Mouse (Mus musculus) left cerebral cortex, postnatal 4 days (tissue): ENCODE measurements at regions not wholly inside any gene's neighbourhood (a gene's known extent, or its start where the extent isn't known, plus 50 kb on each side); places are given as distances from the start of the nearest gene placed in this dataset.
A peak's percentile ranks its signal among the peaks of the same experiment; 100 is the strongest.
"Not testable (repeated sequence)": the region's sequence is repeated elsewhere in the genome, so short reads cannot be mapped to it uniquely, and the experiment has no call there.

ENCODE experiments used
- DNase-seq: peaks from one replicate; pipeline ENCODE4 v3.0.0-alpha.2; 2022
- intact Hi-C: fragments of 180-260 bp; cut with DNase I; formaldehyde crosslinking; loops from one replicate; pipeline ENCODE4 v1.15.1; 2025

DNA sequence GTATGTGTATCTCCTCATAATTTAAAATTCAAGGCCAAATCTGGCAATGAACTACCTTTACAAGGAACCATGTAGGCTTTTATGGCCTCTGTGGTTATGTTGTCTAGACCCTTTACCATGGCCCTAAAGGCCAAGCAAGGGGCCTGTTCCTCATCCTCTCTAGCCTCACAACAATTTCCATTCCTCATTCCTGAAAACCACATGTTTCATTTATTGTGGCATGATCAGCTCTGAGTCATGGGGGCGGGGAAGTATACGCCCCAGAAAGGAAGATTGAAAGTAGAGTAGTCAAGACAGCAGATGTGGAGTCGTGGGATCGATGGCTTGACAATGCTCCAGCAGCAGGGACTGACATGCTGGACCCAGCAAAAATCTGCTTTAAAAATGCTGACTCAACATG, 326.8 kb upstream of the Rnf219 start:
- no peak for DNase-seq
- intact Hi-C loops: no loop called here

DNA sequence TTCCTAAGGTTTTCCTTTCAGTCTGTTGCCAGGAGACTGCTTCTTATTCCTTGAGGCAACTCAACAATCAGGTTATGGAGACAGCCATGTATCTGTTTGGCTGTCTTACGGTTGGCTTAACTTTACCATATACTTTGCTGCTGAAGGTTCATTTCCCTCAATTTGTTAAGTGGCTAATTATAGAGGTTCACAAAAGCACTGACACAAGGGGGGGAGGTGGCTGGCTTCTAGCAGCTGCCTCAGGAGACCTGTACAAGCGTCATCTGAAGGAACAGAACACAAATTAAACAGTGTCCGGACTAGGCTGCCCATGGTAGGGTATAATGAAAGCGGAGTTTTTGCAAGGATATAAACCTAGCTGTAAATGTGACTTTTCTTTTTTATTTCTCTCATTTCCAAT, 305.0 kb upstream of the Rnf219 start:
- intact Hi-C loops: no loop called here
- DNase-seq: no peak

GRCm38 (mm10) chr14:104824926-104825325, 302.5 kb upstream of the Rnf219 start:
- no peak for DNase-seq
- intact Hi-C loops: no loop called here

DNA sequence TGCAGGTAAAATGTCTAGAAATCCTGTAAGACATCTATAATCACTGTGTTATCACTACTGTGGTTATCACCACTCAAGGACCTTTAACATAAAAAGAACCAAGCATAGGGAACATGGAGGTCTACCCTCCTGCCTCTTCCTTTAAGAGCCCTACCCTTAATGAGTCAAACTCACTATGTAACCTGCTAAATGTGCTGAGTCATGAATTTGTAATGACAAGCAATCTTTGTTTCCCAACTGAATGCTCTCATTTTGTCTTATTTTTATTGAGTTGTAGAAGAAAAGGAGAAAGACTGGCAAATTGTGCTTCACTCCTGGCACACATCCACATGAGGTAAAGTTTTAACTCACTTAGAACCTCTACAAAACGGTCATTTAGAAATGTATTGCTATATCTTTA, 301.8 kb upstream of the Rnf219 start:
- intact Hi-C loops: no loop called here
- DNase-seq: no peak

DNA sequence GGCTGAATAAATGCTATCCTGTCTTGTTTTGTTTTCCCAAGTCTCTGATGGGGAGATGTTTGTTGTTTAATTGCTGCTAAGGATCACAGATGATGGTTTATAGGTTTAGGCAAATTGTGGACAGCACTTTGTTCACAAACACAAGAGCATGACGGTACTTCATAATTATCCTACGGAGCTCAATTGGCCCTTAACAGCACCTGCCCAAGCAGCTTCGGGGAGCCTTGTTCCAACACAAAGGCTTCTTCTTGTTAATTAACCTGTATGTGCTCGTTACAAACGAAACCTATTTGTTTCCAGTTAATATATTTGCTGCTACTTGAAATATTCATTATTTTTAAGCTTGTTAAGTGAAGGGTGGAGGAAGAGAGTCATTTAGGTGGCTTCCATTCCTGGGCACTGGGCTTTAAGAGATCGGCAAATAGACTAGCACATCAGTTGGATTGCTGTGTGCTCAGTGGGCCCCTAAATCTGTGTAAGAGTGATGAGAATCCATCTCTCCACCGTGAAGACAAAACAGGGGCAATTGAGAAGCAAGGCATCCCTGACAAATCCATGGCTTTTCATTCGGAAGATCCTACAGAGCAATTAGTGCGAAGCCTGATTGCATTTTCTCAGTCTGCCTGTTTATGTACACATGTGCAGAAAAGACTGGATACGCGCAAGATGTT, 299.6 kb upstream of the Rnf219 start:
- DNase-seq: no peak
- intact Hi-C loops: no loop called here

- intact Hi-C loops: loop anchor here (10.0 kb wide), 1 partner anchor 784 kb away; no protein-coding TSS in a partner anchor
- no peak for DNase-seq
Measured at GRCm38 (mm10) chr14:104819106-104819505, 296.7 kb upstream of the Rnf219 start.

GRCm38 (mm10) chr14:104813977-104814584, 291.6 kb upstream of the Rnf219 start:
- DNase-seq: peak; percentile 79
- intact Hi-C loops: loop anchor here (5.0 to 10.0 kb wide), 2 partner anchors 342 to 779 kb away; no protein-coding TSS in a partner anchor

DNA sequence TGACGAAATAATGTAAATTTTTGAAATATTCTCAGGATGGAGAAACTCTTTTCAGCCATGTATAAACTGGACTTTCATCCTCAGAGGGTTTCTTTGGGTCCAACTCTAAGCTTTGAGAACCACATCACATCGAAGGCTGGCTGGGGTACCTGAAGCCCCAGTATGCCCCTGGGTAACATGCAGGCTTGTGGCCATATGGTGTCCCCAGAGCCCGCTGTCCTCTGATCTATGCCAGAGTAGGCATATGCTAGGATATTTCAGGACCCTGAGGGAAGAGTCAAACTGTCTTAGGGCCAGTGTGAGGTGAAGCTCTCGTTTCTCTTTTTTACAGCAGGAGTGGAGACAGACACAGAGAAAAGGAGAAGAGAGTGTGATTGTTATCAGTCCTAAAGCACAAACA, 289.6 kb upstream of the Rnf219 start:
- intact Hi-C loops: loop anchor here (5.0 to 10.0 kb wide), 2 partner anchors 340 to 777 kb away; no protein-coding TSS in a partner anchor
- peak; percentile 28 for DNase-seq

- DNase-seq: no peak
- intact Hi-C loops: no loop called here
Measured at GRCm38 (mm10) chr14:104805332-104805731, 282.9 kb upstream of the Rnf219 start.

DNA sequence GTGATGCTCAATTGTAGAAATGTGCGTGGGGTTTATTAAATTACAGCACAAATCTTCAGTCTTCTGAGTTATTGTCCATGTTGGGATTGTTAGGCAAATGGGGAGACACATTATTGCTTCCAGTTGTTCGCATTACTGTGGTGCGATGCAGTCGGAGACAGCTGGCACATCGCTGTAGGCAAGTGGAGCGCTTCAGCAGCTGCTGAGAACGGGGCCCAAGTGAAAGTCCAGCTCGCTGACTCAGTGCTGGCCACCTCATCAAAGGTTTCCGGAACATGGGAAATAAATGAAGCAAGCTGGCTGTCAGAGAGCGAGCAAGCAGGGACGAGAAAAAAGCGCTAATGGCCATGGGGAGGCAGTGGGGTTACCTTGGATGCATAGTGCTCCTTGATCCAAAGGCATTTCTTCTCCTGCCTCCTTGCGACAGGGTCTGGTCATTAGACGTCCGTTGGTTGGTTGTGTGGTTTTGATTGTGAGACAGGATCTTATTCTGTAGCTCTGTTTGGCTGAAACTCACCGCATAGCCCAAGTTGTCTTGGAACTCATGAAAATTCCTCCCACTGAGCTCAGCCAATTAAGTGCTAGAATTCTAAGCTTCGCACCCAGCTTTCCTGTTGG, 274.0 kb upstream of the Rnf219 start:
- intact Hi-C loops: no loop called here
- no peak for DNase-seq

GRCm38 (mm10) chr14:104789346-104789745, 266.9 kb upstream of the Rnf219 start:
- intact Hi-C loops: no loop called here
- DNase-seq: no peak

GRCm38 (mm10) chr14:104785066-104785465, 262.6 kb upstream of the Rnf219 start:
- DNase-seq: peak; percentile 9
- intact Hi-C loops: no loop called here

GRCm38 (mm10) chr14:104769938-104770337, 247.5 kb upstream of the Rnf219 start:
- no peak for DNase-seq
- intact Hi-C loops: no loop called here

- DNase-seq: no peak
Measured at GRCm38 (mm10) chr14:104734213-104734612, 211.8 kb upstream of the Rnf219 start.

DNA sequence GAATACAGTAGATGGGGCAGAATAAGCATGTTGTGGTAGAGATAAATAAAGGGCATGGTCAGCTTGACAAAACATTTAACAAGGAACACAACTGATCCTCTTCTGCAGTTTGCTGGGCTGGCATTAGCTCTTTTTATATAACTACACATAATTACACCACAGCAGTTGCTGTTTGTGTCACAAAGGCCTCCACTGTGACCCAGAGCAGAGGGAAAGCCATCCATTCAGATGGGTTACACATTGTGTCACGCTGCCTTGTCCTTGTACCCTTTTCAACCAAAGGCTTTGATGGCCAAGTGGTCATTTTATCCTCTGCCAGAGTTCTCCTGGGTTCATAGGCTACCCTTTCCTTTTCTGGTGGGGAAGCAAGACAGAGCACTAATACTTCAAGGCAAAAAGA, 209.6 kb upstream of the Rnf219 start:
- DNase-seq: no peak
- intact Hi-C loops: no loop called here

More at GRCm38 (mm10) chr14:104734213-104734612, 211.8 kb upstream of the Rnf219 start:
- intact Hi-C loops: no loop called here

DNA sequence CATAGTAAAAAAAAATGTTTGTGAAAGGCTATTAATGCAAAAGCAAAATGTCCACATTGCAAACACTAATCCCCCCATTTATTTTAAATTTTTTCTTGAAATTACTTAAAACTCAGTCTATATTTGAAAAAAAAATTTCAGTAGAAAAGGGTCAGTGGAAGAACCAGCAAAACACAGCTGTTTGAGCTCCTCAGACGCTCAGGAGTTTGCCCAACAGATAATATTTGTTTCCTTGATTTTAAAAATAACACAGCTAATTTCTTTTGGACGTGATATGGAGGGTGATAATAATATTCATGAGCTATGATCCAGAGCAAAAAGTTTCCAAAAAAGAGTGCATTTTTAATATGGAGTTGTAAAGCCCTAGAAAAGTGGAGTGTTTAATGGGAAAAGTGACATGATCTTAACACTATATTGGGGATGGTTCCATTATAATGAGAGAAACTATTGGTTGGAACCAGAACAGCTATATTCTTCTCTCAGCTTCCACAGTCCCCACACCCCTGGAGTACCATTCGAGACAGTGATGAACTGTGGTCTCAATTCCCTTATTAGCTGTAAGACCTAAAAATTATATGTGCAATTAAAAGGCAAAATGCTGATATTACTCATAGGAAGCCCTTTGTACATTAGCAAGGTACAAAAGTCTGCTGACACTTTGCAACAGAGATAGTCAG, 209.0 kb upstream of the Rnf219 start:
- DNase-seq: no peak
- intact Hi-C loops: no loop called here

DNA sequence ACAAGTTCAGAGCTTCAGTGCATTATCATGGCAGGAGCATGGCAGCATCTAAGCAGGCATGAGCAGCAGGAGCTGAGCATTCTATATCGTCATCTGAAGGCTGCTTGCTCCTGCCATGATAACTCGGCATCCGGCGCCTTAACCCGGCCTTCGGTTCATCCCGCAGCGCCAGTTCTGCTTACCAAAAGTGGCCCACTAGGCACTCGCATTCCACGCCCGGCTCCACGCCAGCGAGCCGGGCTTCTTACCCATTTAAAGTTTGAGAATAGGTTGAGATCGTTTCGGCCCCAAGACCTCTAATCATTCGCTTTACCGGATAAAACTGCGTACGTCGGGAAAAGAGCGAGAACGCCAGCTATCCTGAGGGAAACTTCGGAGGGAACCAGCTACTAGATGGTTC, 193.2 kb upstream of the Rnf219 start:
- DNase-seq, intact Hi-C loops: not testable (repeated sequence)

DNA sequence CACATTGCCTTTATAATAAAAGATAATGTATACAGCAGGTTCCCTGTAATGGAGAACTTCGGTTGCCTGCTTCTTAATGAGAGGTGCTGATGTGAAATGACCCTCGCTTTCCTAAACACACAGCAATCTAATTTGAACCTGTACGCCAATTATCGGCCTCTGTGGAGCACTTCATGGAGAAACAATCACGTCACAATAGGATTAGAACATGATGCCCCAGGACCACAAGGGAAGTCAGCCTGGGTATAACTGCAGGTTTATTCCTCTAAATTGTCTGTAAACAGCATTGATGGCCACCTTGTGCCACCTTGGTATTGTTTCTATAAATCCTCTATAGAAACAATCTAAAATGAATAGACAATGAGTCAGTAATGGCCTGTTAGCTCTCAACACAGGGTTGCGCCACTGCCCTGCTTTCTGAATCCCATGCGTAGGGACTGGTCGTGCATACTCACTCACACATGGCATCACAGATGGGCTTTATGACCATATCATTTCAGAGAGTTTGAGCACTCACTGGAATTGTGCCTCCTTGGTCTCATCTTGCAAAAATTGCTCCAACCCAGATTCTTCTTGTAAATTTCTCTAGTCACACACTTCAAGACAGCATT, 179.9 kb upstream of the Rnf219 start:
- intact Hi-C loops: no loop called here
- no peak for DNase-seq

DNA sequence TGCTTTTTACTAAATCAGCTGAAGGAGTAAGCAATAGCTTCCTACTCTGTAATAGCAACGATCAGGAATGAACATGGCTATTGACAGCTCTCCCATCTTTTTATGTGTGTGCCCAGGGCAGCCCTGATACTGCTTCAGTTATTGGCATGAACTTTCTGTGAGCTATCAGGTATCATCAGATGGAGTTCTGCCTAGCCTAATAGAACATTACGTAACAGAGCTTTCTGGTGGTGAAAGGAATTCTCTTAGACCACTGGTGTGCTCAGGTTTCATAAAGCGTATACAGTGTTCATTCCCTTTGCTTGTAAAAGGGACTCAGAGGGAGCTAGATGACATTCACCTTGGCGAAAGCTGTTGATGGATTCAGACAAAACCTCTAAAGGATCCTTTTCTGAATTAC, 176.5 kb upstream of the Rnf219 start:
- DNase-seq: no peak
- intact Hi-C loops: no loop called here

DNA sequence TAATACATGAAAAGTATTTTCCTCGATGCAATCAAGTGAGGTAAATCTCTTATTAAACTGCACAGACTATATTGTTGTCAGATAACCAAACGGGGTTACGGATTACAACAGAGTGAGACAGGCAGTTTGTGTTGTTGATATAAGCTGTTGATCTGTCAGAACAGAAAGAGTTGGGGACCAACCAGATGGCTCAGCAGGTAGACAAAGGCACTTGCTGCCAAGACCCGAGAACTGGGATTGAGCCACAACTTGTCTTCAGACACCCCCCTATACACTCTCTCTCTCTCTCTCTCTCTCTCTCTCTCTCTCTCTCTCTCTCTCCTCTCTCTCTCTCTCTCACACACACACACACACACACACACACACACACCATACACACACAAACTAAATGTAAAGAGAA, 172.7 kb upstream of the Rnf219 start:
- intact Hi-C loops: no loop called here

GRCm38 (mm10) chr14:104694174-104694803, 171.8 kb upstream of the Rnf219 start:
- DNase-seq: no peak
- intact Hi-C loops: no loop called here

More for the DNA sequence above, 172.7 kb upstream of the Rnf219 start:
- DNase-seq: peak; percentile 15
